Mouse (Mus musculus): ENCODE results near the gene Srms.

The Srms gene

DNA sequence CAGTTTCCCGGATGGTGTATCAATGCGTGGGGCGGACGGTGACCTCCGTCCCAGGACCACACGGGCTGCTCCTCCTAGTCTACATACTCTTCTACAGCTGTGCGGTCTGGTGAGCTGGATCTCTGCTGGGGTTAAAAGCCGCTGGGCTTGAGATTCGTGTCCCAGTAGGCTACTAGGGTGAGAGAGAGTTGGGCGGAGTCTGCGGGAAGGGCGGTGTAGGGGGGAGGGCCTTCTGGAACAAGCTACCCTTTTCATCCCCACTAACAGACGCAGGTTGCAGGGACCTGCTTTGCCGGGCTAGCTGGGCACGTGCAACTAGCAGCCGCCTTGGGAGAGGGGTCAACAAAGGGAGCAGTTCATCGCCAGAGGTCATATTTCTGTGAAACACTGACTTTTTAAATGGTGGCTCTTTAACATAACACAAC is at the start of gene Srms:
Gene Srms, minus strand, starts transcription at position 165 of the 425 bp plus-strand sequence.
- no peak for DNase-seq (ENCODE audit: low read depth, low spot score)

DNA sequence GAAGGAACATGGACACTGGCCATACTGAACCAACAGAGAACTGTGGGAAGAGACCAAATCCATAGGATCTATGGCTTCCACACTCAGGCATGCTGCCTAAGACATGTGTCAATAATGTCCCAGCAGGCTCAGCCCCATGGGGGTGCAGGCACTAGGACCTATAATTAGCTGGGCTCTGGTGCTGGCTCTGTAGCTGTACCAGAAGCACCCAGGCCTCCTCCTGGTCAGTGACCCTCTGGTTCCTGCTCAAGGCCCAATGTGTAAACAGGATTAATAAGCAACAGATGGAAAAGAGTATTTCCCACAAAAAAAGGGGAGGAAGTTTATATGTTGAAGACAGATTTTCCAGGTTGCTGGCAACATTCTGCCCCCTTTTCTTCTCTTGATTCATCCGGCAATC is 40.3 kb upstream of the Srms start:
- no peak for DNase-seq (ENCODE audit: low read depth, low spot score)

DNA sequence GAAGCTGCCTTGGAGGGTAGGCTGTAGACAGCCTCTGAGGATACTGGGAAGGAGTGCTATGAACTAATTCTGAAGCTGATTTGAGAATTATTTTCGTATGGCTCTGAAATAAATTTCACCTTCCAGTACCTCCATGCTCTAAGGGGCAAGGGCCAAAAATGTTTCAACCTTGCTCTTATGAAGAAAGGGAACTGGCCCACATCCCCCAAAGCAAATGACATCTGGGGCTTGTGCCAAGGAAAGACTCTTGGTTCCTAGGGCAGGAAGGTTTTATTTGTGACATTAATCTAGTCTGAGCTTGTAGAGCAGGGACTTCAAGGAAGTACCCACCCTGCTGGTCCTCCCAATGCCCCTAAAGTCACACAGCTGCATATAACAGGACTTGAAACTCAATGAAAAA is 38.9 kb upstream of the Srms start:
- DNase-seq (ENCODE audit: low read depth, low spot score): no peak

DNA sequence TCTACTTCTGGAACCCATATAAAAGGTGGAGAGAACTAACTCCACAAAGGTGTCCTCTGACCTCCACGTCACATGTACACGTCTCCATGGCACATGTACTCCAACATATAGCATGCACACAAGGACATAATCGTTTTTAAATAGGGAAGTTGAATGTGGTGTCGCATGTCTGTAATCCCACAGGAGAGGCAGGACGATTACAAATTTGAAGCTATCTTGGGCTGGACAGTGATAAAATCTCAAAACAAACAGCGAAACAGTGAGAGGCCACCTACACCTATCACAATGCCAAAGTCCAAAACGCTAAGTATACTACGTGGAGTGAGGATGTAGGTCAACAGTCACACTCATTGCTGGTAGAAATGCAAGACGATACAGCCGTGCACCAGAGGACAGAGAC is 36.2 kb upstream of the Srms start:
- no peak for DNase-seq (ENCODE audit: low read depth, low spot score)

DNA sequence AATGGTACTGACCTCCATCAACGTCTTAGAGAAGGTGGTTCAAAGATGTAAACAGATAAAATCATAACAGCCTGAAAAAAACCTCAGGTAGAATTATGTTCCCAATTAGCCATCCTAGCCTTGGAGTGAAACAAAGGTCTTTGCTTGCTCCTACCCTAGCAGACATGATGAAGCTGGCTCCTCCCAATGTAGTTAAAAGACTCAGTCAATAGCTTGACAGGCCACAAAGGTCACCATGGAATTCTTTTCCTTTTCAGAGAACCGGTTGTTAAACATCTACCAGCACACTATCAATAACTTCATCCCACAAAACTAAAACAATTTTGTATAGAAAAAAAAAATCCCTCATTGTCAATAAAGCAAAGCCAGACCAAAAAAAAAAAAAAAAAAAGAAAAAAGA is 32.0 kb upstream of the Srms start:
- no peak for DNase-seq (ENCODE audit: low read depth, low spot score)

DNA sequence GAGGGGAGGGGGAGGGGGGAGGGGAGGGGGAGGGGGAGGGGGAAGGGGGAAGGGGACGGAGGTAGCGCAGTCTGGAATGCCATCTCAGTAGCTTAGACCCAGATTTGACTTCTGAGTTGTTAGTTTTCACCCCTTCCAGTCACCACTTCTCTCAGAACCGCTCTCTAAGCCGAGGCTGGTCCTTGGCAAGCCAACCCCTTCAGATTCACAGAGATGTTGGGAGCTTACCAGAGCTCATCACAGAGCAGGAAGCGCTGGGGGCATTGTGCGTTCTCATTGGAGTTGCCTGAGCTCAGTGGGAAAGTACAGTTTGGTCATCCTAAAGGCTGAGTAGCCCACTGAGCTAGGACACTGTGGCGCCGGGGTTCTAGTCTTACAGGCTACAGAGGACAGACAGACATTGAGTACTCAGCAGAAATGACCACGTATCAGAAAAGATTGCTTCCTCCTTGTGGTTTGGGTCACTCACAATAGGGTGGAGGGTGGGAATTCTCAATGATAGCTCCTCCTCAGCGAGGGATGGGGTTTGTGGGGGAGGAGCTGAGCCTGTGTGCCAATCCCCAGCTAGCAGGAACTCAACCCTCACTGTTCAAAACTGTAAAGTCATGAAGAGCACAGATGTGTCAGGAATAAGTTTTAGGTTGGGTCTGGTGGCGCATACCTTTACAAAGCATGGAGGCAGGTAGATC is 30.9 kb upstream of the Srms start:
- DNase-seq (ENCODE audit: low read depth, low spot score): no peak

DNA sequence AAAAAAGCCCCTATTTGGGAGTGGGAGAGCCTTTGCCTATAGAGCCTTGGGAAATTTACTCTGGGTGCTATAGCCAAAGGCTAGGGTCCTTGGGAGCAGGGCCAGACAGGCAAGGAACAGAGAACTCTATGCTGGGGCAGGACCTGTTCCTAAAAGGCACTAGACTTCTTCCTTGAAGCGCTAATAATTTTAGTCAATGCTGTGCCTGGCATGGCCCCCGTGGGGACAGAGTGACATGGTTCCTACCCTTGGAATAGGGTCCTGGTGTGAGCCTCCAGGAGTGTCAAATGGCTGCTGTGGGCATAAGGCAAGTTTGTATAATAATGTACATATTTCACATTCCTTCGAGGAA is 29.3 kb upstream of the Srms start:
- DNase-seq (ENCODE audit: low read depth, low spot score): no peak

DNA sequence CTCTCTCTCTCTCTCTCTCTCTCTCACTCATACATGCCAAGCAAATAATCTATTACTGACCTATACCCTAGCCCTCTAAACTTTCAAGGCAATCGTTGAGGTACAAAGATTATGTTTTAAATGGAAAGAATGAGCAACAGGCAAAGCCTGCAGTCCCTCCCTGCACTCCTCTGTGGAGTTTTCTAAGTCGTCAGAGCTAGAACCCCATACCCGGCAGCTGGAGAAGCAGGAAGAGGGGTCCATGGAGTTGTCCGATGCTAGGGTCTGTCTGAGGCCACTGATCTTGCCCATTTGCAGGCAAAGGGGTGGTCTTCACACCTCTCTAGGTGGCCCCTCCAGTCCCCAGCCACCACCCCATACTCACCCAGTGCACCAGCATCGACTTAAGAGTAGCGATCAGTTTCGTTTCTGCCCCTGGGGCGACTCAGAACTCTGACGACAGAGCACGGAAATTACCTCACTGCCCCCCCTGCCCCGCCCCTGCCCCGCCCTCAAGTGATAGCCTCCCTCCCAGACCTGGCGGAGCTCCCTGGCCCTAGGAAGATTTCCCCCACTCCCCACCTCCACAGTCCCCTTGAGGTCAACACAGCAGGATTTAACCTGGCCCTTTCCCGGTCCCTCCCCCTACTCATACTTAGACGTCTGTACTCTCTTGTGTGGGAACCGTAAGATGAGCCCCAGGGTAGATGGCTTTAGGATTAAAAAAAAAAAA is 28.8 kb upstream of the Srms start, which contains the start of gene Helz2:
Gene Helz2, minus strand, starts transcription at position 426 of the 712 bp plus-strand sequence.
- DNase-seq (ENCODE audit: low read depth, low spot score): peak; percentile 32

DNA sequence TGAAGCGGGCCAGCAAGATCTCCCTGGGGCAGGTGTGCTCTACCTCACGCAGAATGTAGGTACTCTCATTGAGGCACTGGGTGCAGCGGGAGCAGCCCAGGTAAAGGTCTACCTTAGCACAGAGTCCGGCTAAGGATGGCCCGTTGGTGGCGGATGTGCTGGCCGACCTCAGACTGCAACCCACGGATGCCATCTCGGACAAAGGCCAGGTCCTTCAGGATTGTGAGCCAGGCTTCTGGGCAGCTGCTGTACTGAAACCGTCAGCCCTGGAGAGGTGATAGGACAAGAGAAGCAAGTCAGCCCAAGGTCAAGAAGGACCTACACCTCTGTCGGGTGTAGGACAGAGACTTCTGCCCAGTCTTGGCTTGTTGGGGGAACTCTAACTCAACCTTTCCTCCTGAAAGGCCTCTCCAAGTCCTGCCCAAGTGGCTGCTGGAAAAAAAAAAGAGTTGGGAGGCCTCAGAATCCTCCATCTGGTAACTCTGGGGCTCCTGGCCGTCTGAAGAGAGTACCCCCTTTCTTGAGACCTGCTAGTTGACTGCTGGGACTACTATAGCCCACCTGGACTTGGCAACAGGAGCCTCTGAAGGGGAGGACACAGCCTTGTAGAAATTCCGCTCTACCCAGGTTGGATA is 27.9 kb upstream of the Srms start:
- no peak for DNase-seq (ENCODE audit: low read depth, low spot score)

DNA sequence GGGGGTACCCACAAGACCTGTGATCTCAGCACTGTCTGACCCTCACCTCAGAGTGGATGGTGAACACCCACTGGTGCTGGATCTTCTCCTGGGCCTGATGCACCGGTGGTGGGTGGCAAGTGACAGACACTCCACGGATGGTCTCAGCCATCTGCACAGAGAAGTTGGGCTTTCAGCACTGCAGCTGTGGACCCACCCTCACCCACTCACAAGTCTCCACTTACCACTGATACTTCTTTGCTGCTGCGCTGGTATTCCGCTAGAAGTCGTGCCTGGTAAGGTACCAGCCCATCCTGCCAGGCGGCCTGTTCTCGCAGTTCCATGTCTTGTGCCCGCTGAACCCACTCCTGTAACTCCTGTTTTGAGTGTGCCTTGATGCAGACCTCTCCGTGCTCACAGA is 26.3 kb upstream of the Srms start:
- no peak for DNase-seq (ENCODE audit: low read depth, low spot score)

DNA sequence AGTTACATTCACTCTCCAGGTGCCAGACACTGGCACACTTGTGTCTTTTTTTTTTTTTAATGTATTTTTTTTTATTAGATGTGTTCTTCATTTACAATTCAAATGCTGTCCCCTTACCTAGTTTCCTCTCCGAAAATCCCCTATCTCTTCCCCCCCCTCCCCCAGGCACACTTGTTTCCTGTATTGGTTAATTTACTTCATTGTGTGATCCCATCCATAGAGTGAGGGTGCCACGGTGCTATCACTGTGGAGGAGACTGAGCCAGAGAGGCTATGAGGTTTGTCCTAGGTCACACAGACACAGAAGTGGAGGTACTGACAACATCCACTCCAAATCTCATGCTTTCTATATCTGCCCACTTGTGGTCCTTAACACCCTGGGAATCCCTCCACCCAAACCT is 25.9 kb upstream of the Srms start:
- no peak for DNase-seq (ENCODE audit: low read depth, low spot score)

DNA sequence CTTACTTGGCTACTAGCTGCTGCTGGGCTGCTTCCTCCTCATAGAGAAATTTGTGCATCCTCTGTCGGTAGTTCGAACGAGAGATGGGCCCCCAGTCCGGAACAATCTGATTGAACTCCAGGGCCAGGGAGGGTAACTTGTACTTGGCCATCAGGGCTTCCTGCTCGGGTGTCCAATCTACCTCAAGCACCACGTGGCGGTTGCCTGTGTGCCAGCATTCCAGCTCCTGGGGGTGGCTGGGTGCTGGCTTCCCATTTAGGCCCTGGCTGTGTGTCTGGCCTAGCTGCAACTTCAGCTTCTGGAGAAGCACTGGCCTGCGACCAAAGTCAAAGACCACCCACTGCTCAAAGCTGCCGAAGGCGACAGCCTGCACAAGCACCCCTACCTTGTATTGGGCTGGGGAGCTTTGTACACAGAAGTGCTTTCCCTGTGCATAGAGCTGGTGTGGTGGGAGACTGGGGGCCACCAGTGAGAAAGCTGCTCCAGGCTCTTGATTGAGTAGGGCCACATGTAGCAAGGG is 25.2 kb upstream of the Srms start:
- no peak for DNase-seq (ENCODE audit: low read depth, low spot score)

DNA sequence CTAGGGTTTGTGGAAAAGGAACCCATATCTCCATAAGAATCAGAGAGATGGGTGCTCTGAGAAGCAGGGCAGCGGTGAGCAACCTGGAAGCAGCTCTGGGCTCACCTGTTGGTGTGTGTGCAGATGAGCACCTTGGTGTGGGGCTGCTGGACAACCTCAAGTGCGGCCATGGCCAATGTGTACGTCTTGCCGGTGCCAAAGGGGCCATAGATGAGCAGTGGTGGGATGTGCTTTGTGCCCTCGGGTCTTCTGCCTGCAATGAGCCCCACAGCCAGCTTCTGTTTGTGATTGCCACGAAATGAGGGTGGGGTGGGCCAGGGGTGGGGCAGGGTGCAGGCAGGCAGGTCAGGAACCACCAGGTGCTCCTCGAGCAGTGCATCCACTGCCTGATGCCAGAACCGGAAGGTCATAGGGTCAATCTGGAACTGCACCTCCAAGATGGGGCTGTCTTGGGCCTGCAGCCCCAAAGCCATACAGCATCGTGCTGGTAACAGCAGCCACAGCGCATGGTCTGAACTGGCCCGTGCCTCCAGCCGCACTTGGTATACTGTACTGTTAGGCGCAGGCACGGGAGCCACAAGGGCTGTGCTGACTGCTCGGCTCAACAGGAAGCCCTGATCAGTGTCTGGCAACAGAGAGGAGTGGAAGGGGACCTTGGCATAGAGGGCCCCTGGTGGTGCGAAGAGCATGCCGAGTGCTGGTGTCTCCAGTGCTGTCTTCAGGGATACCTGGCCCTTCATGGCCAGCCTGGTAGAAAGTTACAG is 24.4 kb upstream of the Srms start:
- no peak for DNase-seq (ENCODE audit: low read depth, low spot score)

DNA sequence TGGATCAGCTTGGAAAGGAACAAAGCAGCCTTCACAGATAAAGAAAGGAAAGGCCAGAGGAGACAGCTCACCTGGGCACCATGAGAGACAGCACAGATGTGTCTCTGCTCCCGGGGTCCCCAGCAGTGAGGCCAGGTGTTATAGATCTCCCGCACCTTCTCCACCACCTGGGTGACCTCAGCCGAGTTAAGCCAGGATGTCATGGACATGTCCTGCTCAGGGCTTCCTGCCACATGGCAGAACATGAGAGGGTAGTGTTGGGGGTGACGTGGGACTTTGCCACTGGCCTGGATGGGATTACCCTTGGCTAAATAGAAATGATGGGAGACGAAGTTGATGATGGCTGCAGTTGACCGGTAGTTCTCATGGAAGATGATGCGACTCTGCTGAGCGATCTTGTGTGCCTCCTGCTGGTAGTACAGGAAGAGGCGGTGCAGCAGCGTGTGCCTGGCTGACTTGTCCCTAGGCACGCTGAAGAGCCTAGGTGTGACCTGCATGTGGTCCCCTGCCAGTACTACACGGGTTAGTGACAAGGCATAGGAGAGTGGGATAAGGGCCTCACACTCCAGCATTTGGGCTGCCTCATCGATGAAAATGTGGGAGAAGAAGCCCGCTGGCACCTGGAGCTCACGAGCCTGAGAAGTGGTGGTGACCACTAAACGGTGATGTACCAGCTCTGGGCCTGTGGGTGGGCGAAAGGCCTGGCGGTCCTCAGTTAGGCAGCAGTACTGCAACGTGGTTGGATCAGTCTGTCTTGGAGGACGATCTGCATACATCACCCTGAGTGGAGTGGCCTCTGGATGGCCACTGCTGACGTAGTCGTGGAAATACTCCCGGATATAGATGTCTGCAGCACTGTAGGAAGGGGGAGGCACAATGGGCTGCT is 22.9 kb upstream of the Srms start:
- DNase-seq (ENCODE audit: low read depth, low spot score): no peak

DNA sequence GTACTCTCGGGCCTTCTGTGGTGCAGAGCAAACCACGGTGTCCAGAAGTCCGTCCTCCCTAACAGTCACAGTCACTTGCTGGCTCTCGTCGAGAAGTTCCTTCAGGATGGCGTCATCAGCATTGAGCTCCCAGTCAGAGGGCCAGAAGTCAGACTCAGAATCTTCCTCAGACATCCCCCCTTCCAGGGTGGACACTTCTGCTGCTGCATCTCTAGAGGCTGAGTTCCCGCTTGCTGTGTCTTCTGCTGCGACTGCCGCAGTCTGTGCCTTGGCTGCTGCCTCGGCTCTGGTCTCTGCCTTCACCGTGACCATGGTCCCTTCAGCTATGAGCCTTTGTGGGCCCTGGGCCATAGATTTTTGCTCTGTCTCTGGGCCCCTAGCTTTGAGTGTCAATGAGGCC is 21.7 kb upstream of the Srms start:
- DNase-seq (ENCODE audit: low read depth, low spot score): no peak

DNA sequence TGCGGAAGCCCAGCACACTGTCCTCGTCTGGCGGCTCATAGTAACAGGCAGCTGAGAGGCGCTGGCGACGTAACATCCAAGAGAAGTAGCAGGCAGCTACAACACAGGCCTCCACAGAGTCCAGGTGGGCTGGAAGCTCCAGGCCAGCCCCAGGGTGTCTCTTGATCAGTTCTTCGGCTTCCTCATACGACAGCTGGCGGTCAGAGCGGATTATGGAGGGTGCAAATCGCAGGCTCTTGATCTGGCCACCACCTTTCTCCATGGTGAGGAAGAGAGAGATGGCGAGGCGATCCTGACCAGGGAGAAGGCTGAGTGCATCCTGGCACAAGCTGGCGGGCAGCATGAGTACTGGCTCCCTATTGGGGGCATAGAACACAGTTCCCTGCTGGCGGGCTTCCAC is 20.5 kb upstream of the Srms start:
- DNase-seq (ENCODE audit: low read depth, low spot score): no peak

DNA sequence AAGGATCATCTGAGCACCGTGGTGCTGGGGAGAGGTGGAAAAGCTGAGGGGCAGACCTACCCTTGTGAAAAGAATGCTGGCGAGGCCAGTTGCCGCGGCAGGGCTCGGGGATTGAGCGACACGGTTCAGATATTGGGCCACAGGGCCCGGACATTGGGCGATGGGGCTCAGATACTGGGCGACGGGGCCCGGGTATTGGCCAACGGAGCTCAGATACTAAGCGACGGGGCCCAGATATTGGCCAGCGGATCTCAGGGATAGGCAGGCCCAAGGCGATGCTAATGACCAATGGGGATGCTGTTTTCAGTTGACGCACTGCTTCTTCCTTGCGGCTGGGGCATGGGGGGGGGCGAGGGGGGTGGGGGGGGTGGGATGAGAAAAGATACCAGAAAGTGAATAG is 18.2 kb upstream of the Srms start:
- DNase-seq (ENCODE audit: low read depth, low spot score): no peak

DNA sequence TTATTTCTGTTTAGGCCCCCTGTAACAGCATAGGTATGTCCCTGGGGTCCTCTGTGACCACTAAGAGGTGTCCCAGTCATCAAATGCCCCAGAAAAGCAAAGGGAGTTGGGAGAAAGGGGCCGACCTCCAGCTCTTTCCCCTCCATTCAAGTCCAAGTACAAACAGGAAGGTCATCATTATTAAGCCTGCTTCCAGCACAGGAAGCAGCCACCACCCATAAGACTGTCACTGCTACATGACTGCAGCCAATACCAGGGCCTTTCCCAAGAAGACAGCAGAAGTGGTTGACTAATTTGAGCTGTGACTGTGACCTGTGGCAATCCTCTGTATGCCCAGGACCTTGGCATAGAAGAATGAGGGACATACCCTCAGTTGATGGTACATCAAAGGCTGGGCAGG is 15.3 kb upstream of the Srms start:
- DNase-seq (ENCODE audit: low read depth, low spot score): no peak

DNA sequence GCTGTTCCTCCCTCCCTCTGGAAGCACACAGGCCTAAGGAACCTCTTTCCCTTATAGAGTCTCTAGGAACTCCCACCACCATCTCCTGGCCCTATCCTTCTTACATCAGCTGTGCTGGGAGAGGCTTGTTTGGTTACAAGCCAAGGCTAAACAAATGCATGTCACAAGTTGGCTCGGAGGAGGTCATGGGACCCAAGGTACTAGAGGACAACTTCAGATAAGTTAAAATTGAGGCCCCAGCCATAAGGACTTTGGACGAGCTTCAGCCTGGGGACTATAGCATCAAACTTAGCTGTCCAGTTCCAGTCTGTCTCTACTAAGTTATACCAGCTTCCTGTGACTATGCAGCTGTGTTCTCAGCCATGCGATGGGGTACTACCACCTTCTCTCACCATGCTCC is 14.1 kb upstream of the Srms start:
- no peak for DNase-seq (ENCODE audit: low read depth, low spot score)

DNA sequence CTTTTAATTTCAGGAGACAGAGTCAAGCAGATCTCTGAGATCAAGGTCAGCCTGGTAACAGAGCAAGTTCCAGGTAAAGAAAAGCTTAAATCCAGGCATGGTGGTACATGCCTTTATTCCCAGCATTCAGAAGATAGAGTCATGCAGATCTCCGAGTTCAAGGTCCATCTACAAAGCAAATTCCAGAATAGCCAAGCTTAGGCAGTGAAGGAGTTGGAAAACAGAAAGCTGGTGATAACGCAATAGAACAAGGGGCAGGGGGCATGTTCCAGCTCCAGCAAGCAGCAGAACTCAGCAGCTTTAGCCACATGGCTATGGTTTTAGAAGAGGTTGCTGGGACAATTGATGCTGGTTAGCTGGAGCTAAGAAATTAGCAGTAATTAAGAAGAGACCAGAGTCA is 12.0 kb upstream of the Srms start:
- DNase-seq (ENCODE audit: low read depth, low spot score): no peak

DNA sequence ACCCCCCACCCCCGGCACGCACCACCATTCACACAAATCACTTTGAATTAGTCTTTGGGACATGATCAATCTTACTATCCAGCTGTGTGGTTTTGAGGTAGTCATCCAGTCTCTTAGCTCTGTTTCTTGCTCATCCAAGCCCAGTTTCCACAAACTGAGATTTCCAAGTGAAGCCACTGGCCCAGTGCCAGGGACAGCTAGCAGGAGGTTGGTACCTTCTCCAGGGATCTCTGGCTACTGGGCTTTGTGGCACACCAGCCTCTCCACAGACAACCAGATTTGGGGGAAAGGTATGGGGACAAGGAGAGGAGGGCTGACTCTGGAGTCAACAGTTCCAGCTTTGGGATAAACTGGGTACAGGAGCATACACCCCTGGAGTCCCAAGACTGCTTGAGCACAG is 7.4 kb upstream of the Srms start:
- DNase-seq (ENCODE audit: low read depth, low spot score): no peak
